Comparison of ENCODE assay signal across 16 mouse cellular contexts in genomic region chr17:12614511-12615385, GRCm38 (mm10). TPM values are rescaled to one million over a fixed set of nuclear protein-coding genes. Genes with fewer than 3 reads are reported as not detected.
"Had no signal": no experiment of that assay in that cellular context is flagged by ENCODE, and none has a peak within 500 bp of the region (broad histone marks: within the 10 kb centered on the region; RNA-seq: fewer than 3 reads in every experiment).

No protein-coding gene starts in this region.

- H3K27me3 ChIP-seq: limb, embryonic 12.5 days; midbrain, embryonic 12.5 days; neural tube, embryonic 12.5 days had no signal

- H3K9ac ChIP-seq: limb, embryonic 12.5 days; liver, embryonic 14.5 days; midbrain, embryonic 12.5 days; neural tube, embryonic 12.5 days had no signal

- H3K4me3 ChIP-seq: limb, embryonic 12.5 days; midbrain, embryonic 12.5 days; neural tube, embryonic 12.5 days had no signal

- H3K27ac ChIP-seq: kidney, postnatal 0 days; limb, embryonic 12.5 days; liver, embryonic 14.5 days; midbrain, embryonic 12.5 days; neural tube, embryonic 12.5 days; stomach, postnatal 0 days had no signal

- H3K36me3 ChIP-seq: limb, embryonic 12.5 days; midbrain, embryonic 12.5 days; neural tube, embryonic 12.5 days had no signal

- DNase-seq: kidney, adult 8-10 months; kidney, postnatal 36 days; layer of hippocampus, adult 9-11 months; layer of hippocampus, postnatal 36 days; lung, adult 2 months; lung, postnatal 14 days; thymus, postnatal 4 days had no signal

- H3K4me2 ChIP-seq: limb, embryonic 12.5 days; midbrain, embryonic 12.5 days; neural tube, embryonic 12.5 days had no signal

- H3K9me3 ChIP-seq: limb, embryonic 12.5 days; midbrain, embryonic 12.5 days; neural tube, embryonic 12.5 days had no signal

- H3K4me1 ChIP-seq: limb, embryonic 12.5 days; midbrain, embryonic 12.5 days; neural tube, embryonic 12.5 days had no signal

RNA-seq across cellular contexts. Expression of gene Slc22a2, which starts 30.8 kb away (rescaled TPM):
- total RNA-seq: liver, adult 2 months; megakaryocyte-erythroid progenitor cell, adult 5-6 weeks; neutrophil, adult 5-6 weeks had no signal
- polyA plus RNA-seq: limb, embryonic 12.5 days; liver, adult 2 months; stomach, postnatal 0 days had no signal
